In the genomic region with DNA sequence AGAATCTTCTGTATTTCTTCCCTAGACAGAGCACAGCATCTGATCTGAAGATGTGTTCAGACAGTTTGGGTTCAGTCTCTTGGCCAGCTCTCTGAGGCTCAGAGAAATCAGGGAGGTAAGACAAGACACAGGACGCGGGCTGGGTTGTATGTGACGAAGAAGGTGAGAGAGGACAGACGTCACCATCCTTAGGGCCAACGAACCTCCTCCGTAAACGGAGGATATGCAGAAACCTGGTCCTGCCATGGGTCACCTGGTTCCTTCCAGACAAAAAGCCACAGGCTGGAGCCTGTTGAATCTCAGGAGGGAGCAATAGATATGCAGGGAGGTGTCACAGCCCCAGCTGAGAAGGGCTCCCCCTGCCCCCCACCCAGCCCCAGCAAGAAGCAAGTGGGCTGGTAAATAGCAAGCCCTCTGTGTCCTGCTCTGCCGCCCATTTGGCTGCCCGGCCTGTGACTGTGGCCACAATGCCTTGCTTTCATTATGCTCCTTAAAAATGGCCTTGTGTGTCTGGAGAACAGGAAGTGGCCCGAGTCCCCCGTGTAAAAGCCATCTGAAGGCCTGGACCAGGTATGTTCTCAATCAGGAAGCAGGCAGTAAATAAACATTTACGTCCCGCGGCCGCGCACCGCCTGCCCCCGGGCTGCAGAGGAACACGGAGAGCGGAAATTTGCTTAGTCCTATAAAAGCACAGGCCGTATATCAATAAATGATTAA, we compare ENCODE assay signal across 24 mouse cellular contexts. TPM values are rescaled to one million over a fixed set of nuclear protein-coding genes. Genes with fewer than 3 reads are reported as not detected.
DNase-seq lines count a peak whose midpoint lies in the region; ATAC-seq lines count a peak whose summit lies in the region.
"Had no signal": no experiment of that assay in that cellular context is flagged by ENCODE, and none has a peak within 500 bp of the region (broad histone marks: within the 10 kb centered on the region; RNA-seq: fewer than 3 reads in every experiment).

No protein-coding gene starts in this region.

- H3K27me3 ChIP-seq in heart, embryonic 10.5 days (ENCODE audit: insufficient read depth, poor library complexity, severe bottlenecking) = peaks cover 54% of the 10 kb centered on the region
- H3K27me3 ChIP-seq in limb, embryonic 12.5 days = peaks cover 4% of the 10 kb centered on the region; the same call in 1 of the 2 replicates
- H3K27me3 ChIP-seq in midbrain, embryonic 11.5 days (ENCODE audit: control insufficient read depth, insufficient read depth, low read length) = no peaks in the 10 kb centered on the region

- no peak overlapping the region for H3K9ac ChIP-seq in limb, embryonic 12.5 days (replicated peaks)
- H3K9ac ChIP-seq in midbrain, embryonic 11.5 days (ENCODE audit: low read length) = no peak overlapping the region
- H3K9ac ChIP-seq: heart, embryonic 12.5 days had no signal

- peak overlapping the region; percentile 35 for H3K4me2 ChIP-seq in limb, embryonic 12.5 days
- H3K4me2 ChIP-seq in midbrain, embryonic 11.5 days = no peak overlapping the region
- H3K4me2 ChIP-seq: heart, embryonic 12.5 days had no signal

- H3K36me3 ChIP-seq in heart, embryonic 10.5 days = no peaks in the 10 kb centered on the region
- no peaks in the 10 kb centered on the region for H3K36me3 ChIP-seq in limb, embryonic 12.5 days
- H3K36me3 ChIP-seq in midbrain, embryonic 11.5 days (ENCODE audit: control insufficient read depth, insufficient read depth, low read length) = no peaks in the 10 kb centered on the region
- H3K36me3 ChIP-seq: heart, embryonic 12.5 days; midbrain, embryonic 10.5 days had no signal

- H3K4me1 ChIP-seq in heart, embryonic 10.5 days = 0 out of 2 replicates have a peak, but pooled peaks cover 2% of the 10 kb centered on the region
- peaks cover 80% of the 10 kb centered on the region for H3K4me1 ChIP-seq in limb, embryonic 12.5 days (replicated peaks)
- no peaks in the 10 kb centered on the region for H3K4me1 ChIP-seq in midbrain, embryonic 11.5 days (ENCODE audit: control insufficient read depth, insufficient read depth, low read length)
- H3K4me1 ChIP-seq: heart, embryonic 12.5 days; midbrain, embryonic 10.5 days had no signal

- H3K27ac ChIP-seq in heart, embryonic 10.5 days = 0 out of 2 replicates have a peak overlapping the region, but pooled peaks have one; percentile 36
- peak overlapping the region; percentile 93 for H3K27ac ChIP-seq in limb, embryonic 12.5 days
- H3K27ac ChIP-seq in midbrain, embryonic 11.5 days (ENCODE audit: low read depth, low read length) = no peak overlapping the region
- H3K27ac ChIP-seq: midbrain, embryonic 10.5 days had no signal

- peak; percentile 53; the same call in 1 of the 2 replicates for ATAC-seq in limb, embryonic 12.5 days (ENCODE audit: insufficient number of reproducible peaks, insufficient read depth, low FRiP score, low TSS enrichment, low read depth)
- ATAC-seq in midbrain, embryonic 11.5 days (ENCODE audit: low FRiP score) = no peak
- ATAC-seq: activated CD4-positive, CD25-positive, alpha-beta regulatory T cell, adult 4 months; hindbrain, embryonic 16.5 days; Patski had no signal

- peak; percentile 59 for DNase-seq in heart, embryonic 10.5 days (ENCODE audit: low spot score)
- no peak for DNase-seq in heart, adult 9 months (ENCODE audit: low spot score in 2 of 2)
- peak; percentile 57 for DNase-seq in embryo, embryonic 11 days
- DNase-seq in forelimb bud, embryonic 11.5 days (ENCODE audit: low read depth, low spot score) = peak; percentile 90
- DNase-seq in ovary, postnatal 10 days (ENCODE audit: low spot score) = no peak
- DNase-seq in midbrain, embryonic 11.5 days (ENCODE audit: low spot score, missing footprints) = no peak
- DNase-seq in kidney, postnatal 14 days = no peak
- DNase-seq: cerebellum, adult 9-10 months; gastrocnemius, postnatal 25 days; heart, postnatal 36 days; kidney, postnatal 10 days; liver; lung, adult 18-20 months; lung, postnatal 36 days had no signal

- H3K9me3 ChIP-seq in heart, embryonic 10.5 days = no peaks in the 10 kb centered on the region
- H3K9me3 ChIP-seq in limb, embryonic 12.5 days = no peaks in the 10 kb centered on the region
- no peaks in the 10 kb centered on the region for H3K9me3 ChIP-seq in midbrain, embryonic 11.5 days (ENCODE audit: control insufficient read depth, low read length)
- H3K9me3 ChIP-seq: heart, embryonic 12.5 days; midbrain, embryonic 10.5 days had no signal

- 75% methylated on average over 21 of the region's 21 CpGs for WGBS in heart, embryonic 10.5 days
- WGBS in limb, embryonic 12.5 days = 13% methylated on average over 21 of the region's 21 CpGs
- 84% methylated on average over 21 of the region's 21 CpGs for WGBS in midbrain, embryonic 11.5 days

- H3K4me3 ChIP-seq in heart, embryonic 10.5 days = no peak overlapping the region
- H3K4me3 ChIP-seq in limb, embryonic 12.5 days (replicated peaks) = no peak overlapping the region
- no peak overlapping the region for H3K4me3 ChIP-seq in midbrain, embryonic 11.5 days (ENCODE audit: low read depth, low read length)
- H3K4me3 ChIP-seq: heart, embryonic 12.5 days; midbrain, embryonic 10.5 days had no signal

RNA-seq across cellular contexts. Expression of gene Actrt2, which starts 41.9 kb away (rescaled TPM):
- polyA plus RNA-seq in heart, embryonic 10.5 days (2016; fragmentation: Nextera tagmentation; extraction: Ambion mirVana) = not detected in 2 replicates
- not detected in 2 replicates for polyA plus RNA-seq in limb, embryonic 12.5 days (2016; fragmentation: Nextera tagmentation; extraction: Ambion mirVana)
- polyA plus RNA-seq in midbrain, embryonic 11.5 days (2014; fragmentation: Nextera tagmentation; extraction: Ambion mirVana) = not detected in 2 replicates
- polyA plus RNA-seq: activated CD4-positive, CD25-positive, alpha-beta regulatory T cell, adult 4 months; C2C12; cortical plate, adult 2 months; frontal cortex, adult 2 months; heart, embryonic 12.5 days; hindbrain, embryonic 16.5 days; midbrain, embryonic 10.5 days; neural tube, embryonic 14.5 days; Patski had no signal

Comparison
In these comparisons a context has a peak if more than half of its experiments do, and no peak if none do; other contexts are left out.
1. DNase-seq: peak in heart, embryonic 10.5 days (single experiment), embryo, embryonic 11 days (single experiment) and forelimb bud, embryonic 11.5 days (single experiment); none in heart, adult 9 months (0 of 2), ovary, postnatal 10 days (single experiment), midbrain, embryonic 11.5 days (single experiment) and kidney, postnatal 14 days (single experiment).